Mouse (Mus musculus) lung, postnatal 0 days (tissue): Measurements from ENCODE around the gene Gls. TPM values are rescaled to one million over a fixed set of nuclear protein-coding genes. Genes with fewer than 3 reads are reported as not detected.

Experiments
- ATAC-seq: fragments of 200-750 bp; cut with Nextera tagmentation; 2 replicates; pipeline ENCODE4 v1.8.0; 2017; ENCODE audit warnings: moderate library complexity
- DNase-seq: peaks from one replicate; pipeline ENCODE4 v3.0.0-alpha.2; 2016; ENCODE audit warnings: low spot score
- H3K27ac ChIP-seq: fragments of 300-500 bp; sonication (generic); 2 replicates; pipeline ENCODE4 v1.5.1; 2014; ENCODE audit warnings: antibody characterized with exemption, mild to moderate bottlenecking, low read length, mixed read lengths
- H3K27me3 ChIP-seq: fragments of 300-500 bp; sonication (generic); replicated peaks from 2 replicates; pipeline ENCODE4 v1.6.1; 2014; ENCODE audit warnings: low read length, mixed read lengths; ENCODE audit not compliant: insufficient read depth
- H3K36me3 ChIP-seq: fragments of 300-500 bp; sonication (generic); 2 replicates; pipeline ENCODE4 v1.6.1; 2014; ENCODE audit warnings: low read length, mixed read lengths; ENCODE audit not compliant: insufficient read depth
- H3K4me1 ChIP-seq: fragments of 300-500 bp; sonication (generic); 2 replicates; pipeline ENCODE4 v1.6.1; 2014; ENCODE audit warnings: antibody characterized with exemption, low read depth, low read length, mixed read lengths; ENCODE audit not compliant: insufficient read depth
- H3K4me2 ChIP-seq: fragments of 300-500 bp; sonication (generic); replicated peaks from 2 replicates; pipeline ENCODE4 v1.6.1; 2014; ENCODE audit warnings: low read depth, mild to moderate bottlenecking, low read length, moderate library complexity, mixed read lengths
- H3K4me3 ChIP-seq: fragments of 300-500 bp; sonication (generic); 2 replicates; pipeline ENCODE4 v1.5.1; 2014; ENCODE audit warnings: low read depth, low read length
- H3K9ac ChIP-seq: fragments of 300-500 bp; sonication (generic); replicated peaks from 2 replicates; pipeline ENCODE4 v1.6.1; 2014; ENCODE audit warnings: low read depth, mild to moderate bottlenecking
- H3K9me3 ChIP-seq: fragments of 300-500 bp; sonication (generic); 2 replicates; pipeline ENCODE4 v1.6.1; 2016; ENCODE audit warnings: low read length, mixed read lengths
- CTCF ChIP-seq: IDR thresholded peaks from 2 replicates; pipeline ENCODE4 v1.5.1; 2016; ENCODE audit warnings: antibody characterized with exemption, mild to moderate bottlenecking
- EP300 ChIP-seq: IDR thresholded peaks from 2 replicates; pipeline ENCODE4 v1.6.1; 2016; ENCODE audit warnings: antibody characterized with exemption, mild to moderate bottlenecking, control low read depth
- WGBS: fragments of 180-500 bp; shearing (Covaris S2); extraction: QIAGEN DNeasy Blood & Tissue Kit; methylation state at CpG from one replicate; pipeline ENCODE4 v1.1.7; 2014; 5-methylcytosine and 5-hydroxymethylcytosine counted together
- polyA plus RNA-seq: library from polyadenylated mRNA; unstranded; fragments of >200 nt; fragmentation: Nextera tagmentation; extraction: Ambion mirVana; gene quantifications from 2 replicates; pipeline ENCODE4 v1.2.1, GENCODE M21; 2015

The Gls gene
- polyA plus RNA-seq, 1 experiment from 2014 or later = 13.0 TPM

- DNase-seq (no peak), ATAC-seq (no peak)
- Histone ChIP-seq H3K4me3 (no peak overlapping the region), H3K9ac (no peak overlapping the region), H3K27me3 (no peaks in the 10 kb centered on the region), H3K4me1 (no peaks in the 10 kb centered on the region), H3K4me2 (no peak overlapping the region), H3K36me3 (peaks cover 32% of the 10 kb centered on the region), H3K27ac (no peak overlapping the region), H3K9me3 (no peaks in the 10 kb centered on the region)
- no peak for TF ChIP-seq CTCF
- TF ChIP-seq EP300 = no peak
- WGBS = 86% methylated on average over 5 of the region's 5 CpGs
These were observed 69.2 kb downstream of the Gls start for GRCm38 (mm10) chr1:52163707-52164457.

GRCm38 (mm10) chr1:52161151-52161550, 71.9 kb downstream of the Gls start:
- Histone ChIP-seq H3K9me3 (no peaks in the 10 kb centered on the region), H3K36me3 (peaks cover 57% of the 10 kb centered on the region), H3K9ac (no peak overlapping the region), H3K4me1 (no peaks in the 10 kb centered on the region), H3K27ac (no peak overlapping the region), H3K4me3 (no peak overlapping the region), H3K27me3 (no peaks in the 10 kb centered on the region), H3K4me2 (no peak overlapping the region)
- ATAC-seq (no peak), DNase-seq (no peak)
- 81% methylated on average over 8 of the region's 8 CpGs for WGBS
- no peak for TF ChIP-seq EP300
- TF ChIP-seq CTCF = no peak

- Histone ChIP-seq H3K4me1 (no peaks in the 10 kb centered on the region), H3K4me2 (no peak overlapping the region), H3K9ac (no peak overlapping the region), H3K36me3 (peaks cover 68% of the 10 kb centered on the region), H3K9me3 (no peaks in the 10 kb centered on the region), H3K27me3 (no peaks in the 10 kb centered on the region), H3K4me3 (no peak overlapping the region), H3K27ac (no peak overlapping the region)
- ATAC-seq = peak; percentile 17; the same call in 1 of the 2 replicates
- DNase-seq = no peak
- WGBS = 73% methylated on average over 17 of the region's 17 CpGs
- TF ChIP-seq CTCF = no peak
- no peak for TF ChIP-seq EP300
These were observed 74.3 kb downstream of the Gls start for GRCm38 (mm10) chr1:52158490-52159381.

- TF ChIP-seq CTCF (no peak), EP300 (no peak)
- Histone ChIP-seq H3K36me3 (peaks cover 67% of the 10 kb centered on the region), H3K9ac (no peak overlapping the region), H3K9me3 (no peaks in the 10 kb centered on the region), H3K4me2 (no peak overlapping the region), H3K4me1 (no peaks in the 10 kb centered on the region), H3K4me3 (no peak overlapping the region), H3K27ac (no peak overlapping the region), H3K27me3 (no peaks in the 10 kb centered on the region)
- 92% methylated on average over 2 of the region's 2 CpGs for WGBS
- no peak for DNase-seq
- ATAC-seq = no peak
These were observed 75.0 kb downstream of the Gls start for GRCm38 (mm10) chr1:52158040-52158439.

- H3K27me3 ChIP-seq = no peaks in the 10 kb centered on the region
These were observed 76.7 kb downstream of the Gls start for GRCm38 (mm10) chr1:52156351-52156750.

GRCm38 (mm10) chr1:52154890-52155289, 78.1 kb downstream of the Gls start:
- no peak overlapping the region for H3K9ac ChIP-seq
- TF ChIP-seq CTCF (no peak), EP300 (no peak)
- WGBS = 92% methylated on average over 8 of the region's 8 CpGs
- no peak overlapping the region for H3K27ac ChIP-seq
- H3K4me2 ChIP-seq = no peak overlapping the region
- H3K9me3 ChIP-seq = no peaks in the 10 kb centered on the region
- no peaks in the 10 kb centered on the region for H3K27me3 ChIP-seq
- ATAC-seq (no peak), DNase-seq (no peak)
- H3K4me3 ChIP-seq = no peak overlapping the region
- peaks cover 64% of the 10 kb centered on the region for H3K36me3 ChIP-seq
- no peaks in the 10 kb centered on the region for H3K4me1 ChIP-seq

More at GRCm38 (mm10) chr1:52156351-52156750, 76.7 kb downstream of the Gls start:
- H3K4me1 ChIP-seq = no peaks in the 10 kb centered on the region
- 87% methylated on average over 10 of the region's 10 CpGs for WGBS
- peaks cover 63% of the 10 kb centered on the region for H3K36me3 ChIP-seq
- no peak overlapping the region for H3K27ac ChIP-seq
- no peak overlapping the region for H3K4me3 ChIP-seq
- H3K4me2 ChIP-seq = no peak overlapping the region
- no peaks in the 10 kb centered on the region for H3K9me3 ChIP-seq
- TF ChIP-seq CTCF (no peak), EP300 (no peak)
- ATAC-seq (no peak), DNase-seq (no peak)
- H3K9ac ChIP-seq = no peak overlapping the region
